Mouse (Mus musculus): Measurements from ENCODE around the gene Hist1h3a. TPM values are rescaled to one million over a fixed set of nuclear protein-coding genes. Genes with fewer than 3 reads are reported as not detected.

The Hist1h3a gene
- polyA plus RNA-seq, 1 experiment from 2014 or later, result 1.1 TPM

- H3K9ac ChIP-seq, result peak within 1 kb of the TSS; percentile 61
- peak; percentile 57 for ATAC-seq (ENCODE audit: low read depth)
- no peaks in the 10 kb centered on the region for H3K36me3 ChIP-seq
- no peaks in the 10 kb centered on the region for H3K9me3 ChIP-seq
- peak within 1 kb of the TSS; percentile 71 for H3K4me2 ChIP-seq
- no peaks in the 10 kb centered on the region for H3K27me3 ChIP-seq
- peaks cover 26% of the 10 kb centered on the region for H3K4me1 ChIP-seq (replicated peaks)
- peak within 1 kb of the TSS; percentile 41 for H3K4me3 ChIP-seq
- under 1% methylated on average over 25 of the region's 28 CpGs for WGBS
- H3K27ac ChIP-seq (replicated peaks), result peak within 1 kb of the TSS; percentile 95
Measured at GRCm38 (mm10) chr13:23745381-23746161, 16.6 kb downstream of the Hist1h3a start, which contains the start of gene Hist1h3c. TSS of gene Hist1h3c (minus strand) at chr13:23745602.

- ATAC-seq (ENCODE audit: low read depth), result no peak
- Histone ChIP-seq H3K36me3 (no peaks in the 10 kb centered on the region), H3K4me1 (replicated peaks) (peaks cover 33% of the 10 kb centered on the region), H3K27ac (replicated peaks) (0 out of 2 replicates have a peak overlapping the region, but pooled peaks have one; percentile 9), H3K4me2 (peak overlapping the region; percentile 71), H3K9ac (peak overlapping the region; percentile 52; the same call in 1 of the 2 replicates), H3K9me3 (no peaks in the 10 kb centered on the region), H3K27me3 (no peaks in the 10 kb centered on the region), H3K4me3 (peak overlapping the region; percentile 41)
- WGBS, result 1% methylated on average over 16 of the region's 36 CpGs
Measured at GRCm38 (mm10) chr13:23744421-23745380, 17.5 kb downstream of the Hist1h3a start.

- Histone ChIP-seq H3K27ac (replicated peaks) (0 out of 2 replicates have a peak overlapping the region, but pooled peaks have one; percentile 9), H3K36me3 (no peaks in the 10 kb centered on the region), H3K4me2 (peak overlapping the region; percentile 71), H3K4me3 (no peak overlapping the region), H3K9ac (0 out of 2 replicates have a peak overlapping the region, but pooled peaks have one; percentile 31), H3K9me3 (no peaks in the 10 kb centered on the region), H3K4me1 (replicated peaks) (peaks cover 39% of the 10 kb centered on the region), H3K27me3 (no peaks in the 10 kb centered on the region)
- 51% methylated on average over 4 of the region's 4 CpGs for WGBS
- no peak for ATAC-seq (ENCODE audit: low read depth)
Measured at GRCm38 (mm10) chr13:23743963-23744362, 18.2 kb downstream of the Hist1h3a start.

GRCm38 (mm10) chr13:23743215-23743614 lies 19.0 kb downstream of the Hist1h3a start:
- Histone ChIP-seq H3K27me3 (no peaks in the 10 kb centered on the region), H3K4me2 (no peak overlapping the region), H3K9me3 (no peaks in the 10 kb centered on the region), H3K4me3 (no peak overlapping the region), H3K36me3 (no peaks in the 10 kb centered on the region), H3K4me1 (replicated peaks) (peaks cover 39% of the 10 kb centered on the region), H3K9ac (no peak overlapping the region), H3K27ac (replicated peaks) (no peak overlapping the region)
- ATAC-seq (ENCODE audit: low read depth), result no peak
- WGBS, result 86% methylated on average over 5 of the region's 5 CpGs

GRCm38 (mm10) chr13:23742007-23742406 lies 20.2 kb downstream of the Hist1h3a start:
- no peak overlapping the region for H3K9ac ChIP-seq
- peaks cover 33% of the 10 kb centered on the region for H3K4me1 ChIP-seq (replicated peaks)
- no peaks in the 10 kb centered on the region for H3K9me3 ChIP-seq
- no peak for ATAC-seq (ENCODE audit: low read depth)
- H3K4me3 ChIP-seq, result no peak overlapping the region
- H3K4me2 ChIP-seq, result no peak overlapping the region
- no peaks in the 10 kb centered on the region for H3K27me3 ChIP-seq
- H3K36me3 ChIP-seq, result no peaks in the 10 kb centered on the region
- H3K27ac ChIP-seq (replicated peaks), result no peak overlapping the region

- Histone ChIP-seq H3K27me3 (no peaks in the 10 kb centered on the region), H3K4me2 (peak overlapping the region; percentile 98), H3K9ac (no peak overlapping the region), H3K36me3 (no peaks in the 10 kb centered on the region), H3K27ac (replicated peaks) (no peak overlapping the region), H3K9me3 (no peaks in the 10 kb centered on the region), H3K4me1 (replicated peaks) (peaks cover 32% of the 10 kb centered on the region), H3K4me3 (no peak overlapping the region)
- WGBS, result 69% methylated on average over 5 of the region's 5 CpGs
- ATAC-seq (ENCODE audit: low read depth), result no peak
Measured at GRCm38 (mm10) chr13:23740910-23741309, 21.3 kb downstream of the Hist1h3a start.

- peak overlapping the region; percentile 98 for H3K4me2 ChIP-seq
- H3K27ac ChIP-seq (replicated peaks), result peak overlapping the region; percentile 90
- H3K36me3 ChIP-seq, result no peaks in the 10 kb centered on the region
- 33% methylated on average over 13 of the region's 13 CpGs for WGBS
- no peak for ATAC-seq (ENCODE audit: low read depth)
- H3K4me3 ChIP-seq, result peak overlapping the region; percentile 48
- no peaks in the 10 kb centered on the region for H3K9me3 ChIP-seq
- H3K9ac ChIP-seq, result peak overlapping the region; percentile 78
- peaks cover 32% of the 10 kb centered on the region for H3K4me1 ChIP-seq (replicated peaks)
- no peaks in the 10 kb centered on the region for H3K27me3 ChIP-seq
Measured at GRCm38 (mm10) chr13:23740256-23740840, 21.8 kb downstream of the Hist1h3a start.

GRCm38 (mm10) chr13:23739922-23740252 lies 22.3 kb downstream of the Hist1h3a start:
- peak overlapping the region; percentile 90 for H3K27ac ChIP-seq (replicated peaks)
- H3K4me1 ChIP-seq (replicated peaks), result peaks cover 32% of the 10 kb centered on the region
- no peaks in the 10 kb centered on the region for H3K27me3 ChIP-seq
- ATAC-seq (ENCODE audit: low read depth), result no peak
- H3K9ac ChIP-seq, result peak overlapping the region; percentile 78
- H3K9me3 ChIP-seq, result no peaks in the 10 kb centered on the region
- H3K4me2 ChIP-seq, result peak overlapping the region; percentile 98
- no peaks in the 10 kb centered on the region for H3K36me3 ChIP-seq
- whole genome bisulfite sequencing, result 1% methylated on average over 14 of the region's 14 CpGs
- peak overlapping the region; percentile 48 for H3K4me3 ChIP-seq

- Histone ChIP-seq H3K27ac (replicated peaks) (peak overlapping the region; percentile 90), H3K36me3 (no peaks in the 10 kb centered on the region), H3K4me2 (peak overlapping the region; percentile 98), H3K27me3 (no peaks in the 10 kb centered on the region), H3K9me3 (no peaks in the 10 kb centered on the region), H3K9ac (peak overlapping the region; percentile 78), H3K4me3 (peak overlapping the region; percentile 48), H3K4me1 (replicated peaks) (peaks cover 28% of the 10 kb centered on the region)
- ATAC-seq (ENCODE audit: low read depth), result peak; percentile 93
- under 1% methylated on average over 39 of the region's 39 CpGs for WGBS
Measured at GRCm38 (mm10) chr13:23739069-23739921, 22.9 kb downstream of the Hist1h3a start.

GRCm38 (mm10) chr13:23738677-23739068 lies 23.5 kb downstream of the Hist1h3a start, which contains the start of gene Hist1h1c:
TSS of gene Hist1h1c (plus strand) at chr13:23738808.
- peak within 1 kb of the TSS; percentile 78 for H3K9ac ChIP-seq
- H3K9me3 ChIP-seq, result no peaks in the 10 kb centered on the region
- peak within 1 kb of the TSS; percentile 98 for H3K4me2 ChIP-seq
- H3K36me3 ChIP-seq, result no peaks in the 10 kb centered on the region
- peak; percentile 95 for ATAC-seq (ENCODE audit: low read depth)
- under 1% methylated on average over 38 of the region's 38 CpGs for WGBS
- H3K4me1 ChIP-seq (replicated peaks), result peaks cover 28% of the 10 kb centered on the region
- peak within 1 kb of the TSS; percentile 48 for H3K4me3 ChIP-seq
- peak within 1 kb of the TSS; percentile 90 for H3K27ac ChIP-seq (replicated peaks)
- no peaks in the 10 kb centered on the region for H3K27me3 ChIP-seq

GRCm38 (mm10) chr13:23738041-23738440 lies 24.1 kb downstream of the Hist1h3a start:
- WGBS, result 22% methylated on average over 4 of the region's 4 CpGs
- peak overlapping the region; percentile 48 for H3K4me3 ChIP-seq
- H3K36me3 ChIP-seq, result no peaks in the 10 kb centered on the region
- H3K4me1 ChIP-seq (replicated peaks), result peaks cover 28% of the 10 kb centered on the region
- no peaks in the 10 kb centered on the region for H3K9me3 ChIP-seq
- H3K9ac ChIP-seq, result peak overlapping the region; percentile 78
- peak overlapping the region; percentile 98 for H3K4me2 ChIP-seq
- no peaks in the 10 kb centered on the region for H3K27me3 ChIP-seq
- H3K27ac ChIP-seq (replicated peaks), result peak overlapping the region; percentile 90
- no peak for ATAC-seq (ENCODE audit: low read depth)
